Mouse (Mus musculus) ES-Bruce4 (cell line): ENCODE measurements at regions not wholly inside any gene's neighbourhood (a gene's known extent, or its start where the extent isn't known, plus 50 kb on each side); places are given as distances from the start of the nearest gene placed in this dataset.

Source experiments
- H3K27ac ChIP-seq: 2 replicates; pipeline ENCODE4 v1.5.1; 2012; ENCODE audit warnings: low read length, inconsistent platforms; ENCODE audit not compliant: insufficient read depth
- H3K27me3 ChIP-seq: 2 replicates; pipeline ENCODE4 v1.6.1; 2012; ENCODE audit warnings: mild to moderate bottlenecking, low read length, inconsistent platforms; ENCODE audit not compliant: control insufficient read depth, poor library complexity, insufficient read depth, severe bottlenecking
- H3K36me3 ChIP-seq: 2 replicates; pipeline ENCODE4 v1.6.1; 2012; ENCODE audit warnings: inconsistent platforms, mild to moderate bottlenecking, low read length, moderate library complexity; ENCODE audit not compliant: control insufficient read depth, poor library complexity, insufficient read depth, severe bottlenecking
- H3K4me1 ChIP-seq: one replicate; pipeline ENCODE4 v1.8.1; 2011; ENCODE audit warnings: low read length; ENCODE audit not compliant: control insufficient read depth, insufficient read depth
- H3K4me3 ChIP-seq: 2 replicates; pipeline ENCODE4 v1.5.1; 2011; ENCODE audit warnings: low read depth, mild to moderate bottlenecking, low read length
- H3K9ac ChIP-seq: 2 replicates; pipeline ENCODE4 v1.6.1; 2012; ENCODE audit warnings: low read depth, mild to moderate bottlenecking, inconsistent platforms; ENCODE audit not compliant: poor library complexity, severe bottlenecking
- H3K9me3 ChIP-seq: replicated peaks from 2 replicates; pipeline ENCODE4 v1.6.1; 2012; ENCODE audit warnings: mild to moderate bottlenecking, low read length, inconsistent platforms; ENCODE audit not compliant: control insufficient read depth, poor library complexity, insufficient read depth, severe bottlenecking
- CTCF ChIP-seq: IDR thresholded peaks from one replicate; pipeline ENCODE4 v1.8.1; 2011; ENCODE audit warnings: low read depth, low read length
- EP300 ChIP-seq: IDR thresholded peaks from 2 replicates; pipeline ENCODE4 v1.6.1; 2011; ENCODE audit warnings: low read depth, low read length; ENCODE audit not compliant: insufficient read depth
- POLR2A ChIP-seq: IDR thresholded peaks from one replicate; pipeline ENCODE4 v1.8.1; 2011; ENCODE audit warnings: low read length; ENCODE audit not compliant: insufficient read depth

DNA sequence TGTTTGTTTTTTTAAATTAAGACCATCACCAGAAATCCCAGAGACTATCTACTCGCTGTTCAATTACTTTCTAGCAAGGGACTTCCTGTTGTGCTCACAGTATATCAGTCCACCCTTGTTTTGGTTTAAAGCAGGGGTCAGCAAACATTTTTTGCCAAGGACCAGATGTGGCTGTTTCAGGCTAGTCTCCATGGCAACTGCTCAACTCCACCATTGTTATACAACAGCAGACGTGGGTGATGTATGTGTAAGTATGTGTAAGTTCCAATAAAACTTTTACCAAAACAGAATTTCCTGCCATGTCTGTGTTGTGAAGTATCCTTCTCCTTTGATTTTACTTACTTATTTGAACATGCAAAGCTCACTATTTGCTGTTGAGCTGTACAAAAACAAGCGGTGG is 259.9 kb downstream of the Dhx15 start:
- no peaks in the 10 kb centered on the region for H3K27me3 ChIP-seq
- TF ChIP-seq CTCF (no peak), POLR2A (no peak), EP300 (no peak)
- H3K4me1 ChIP-seq = no peaks in the 10 kb centered on the region
- H3K36me3 ChIP-seq = no peaks in the 10 kb centered on the region
- no peak overlapping the region for H3K4me3 ChIP-seq
- H3K27ac ChIP-seq = no peak overlapping the region
- no peak overlapping the region for H3K9ac ChIP-seq
- H3K9me3 ChIP-seq = no peaks in the 10 kb centered on the region; the same call in 1 of the 2 replicates

DNA sequence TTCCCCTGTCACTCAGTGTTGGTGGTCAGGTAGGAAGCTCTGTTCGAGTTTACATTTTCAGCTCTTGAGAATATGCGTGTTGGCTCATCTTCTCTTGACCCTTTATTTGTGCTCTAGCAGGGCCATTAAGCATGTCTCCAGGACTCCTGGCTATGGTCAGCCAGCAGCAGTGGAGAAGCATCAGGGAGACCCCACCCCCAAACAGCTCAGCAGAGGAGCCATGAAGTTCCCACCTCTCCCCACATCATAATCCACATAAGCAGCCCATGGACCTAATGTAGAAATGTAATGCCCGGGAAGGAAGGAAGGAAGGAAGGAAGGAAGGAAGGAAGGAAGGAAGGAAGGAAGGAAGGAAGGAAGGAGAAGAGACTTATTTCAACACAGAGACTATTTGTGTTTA is 261.5 kb downstream of the Dhx15 start:
- TF ChIP-seq EP300 (no peak), CTCF (no peak)
- Histone ChIP-seq H3K27ac (no peak overlapping the region), H3K27me3 (no peaks in the 10 kb centered on the region), H3K9ac (no peak overlapping the region), H3K9me3 (no peaks in the 10 kb centered on the region; the same call in 1 of the 2 replicates), H3K4me1 (no peaks in the 10 kb centered on the region), H3K4me3 (no peak overlapping the region), H3K36me3 (no peaks in the 10 kb centered on the region)

DNA sequence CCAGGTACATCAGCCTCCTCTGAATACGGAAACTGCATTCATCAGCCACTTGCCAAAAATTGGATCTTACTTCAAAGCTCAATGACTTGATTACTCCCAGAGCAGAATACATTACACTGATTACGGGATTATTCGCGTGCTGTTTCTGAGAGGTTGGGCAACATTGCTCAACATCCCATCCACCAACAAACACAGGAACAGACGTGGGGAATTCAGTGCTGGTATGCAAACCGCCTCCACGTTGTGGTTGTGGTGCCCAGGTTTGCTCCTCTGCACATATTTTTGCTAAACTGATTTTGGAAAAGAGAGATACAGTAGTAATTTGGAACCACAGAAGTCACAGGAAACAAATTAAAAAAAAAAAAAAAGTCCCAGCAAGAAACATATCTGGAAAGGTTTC is 266.9 kb downstream of the Dhx15 start:
- H3K9me3 ChIP-seq = no peaks in the 10 kb centered on the region
- no peak overlapping the region for H3K27ac ChIP-seq
- no peaks in the 10 kb centered on the region for H3K36me3 ChIP-seq
- H3K27me3 ChIP-seq = no peaks in the 10 kb centered on the region
- TF ChIP-seq EP300 (no peak), POLR2A (no peak), CTCF (no peak)
- H3K9ac ChIP-seq = no peak overlapping the region
- H3K4me3 ChIP-seq = no peak overlapping the region
- H3K4me1 ChIP-seq = no peaks in the 10 kb centered on the region

DNA sequence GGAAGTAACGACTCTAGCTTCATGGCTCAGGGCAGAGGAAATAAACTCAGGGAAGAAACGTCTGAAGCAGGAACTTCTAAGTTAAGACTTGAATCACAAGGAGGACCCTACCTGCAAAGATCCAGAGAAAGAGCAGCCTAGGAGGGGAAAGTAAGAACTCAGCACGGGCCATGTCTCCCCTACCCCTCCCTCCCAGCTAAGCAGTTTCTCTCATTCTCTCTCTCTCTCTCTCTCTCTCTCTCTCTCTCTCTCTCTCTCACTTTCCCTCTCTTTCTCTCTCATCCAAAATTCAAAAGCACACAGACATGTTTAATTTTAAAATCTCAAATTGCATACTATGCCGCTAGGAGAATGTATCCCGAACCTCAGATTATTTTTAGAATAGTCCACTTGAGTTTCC is 267.3 kb downstream of the Dhx15 start:
- no peak overlapping the region for H3K4me3 ChIP-seq
- TF ChIP-seq CTCF = no peak
- TF ChIP-seq POLR2A = no peak
- TF ChIP-seq EP300 = no peak
- no peaks in the 10 kb centered on the region for H3K4me1 ChIP-seq
- H3K9me3 ChIP-seq = no peaks in the 10 kb centered on the region
- no peaks in the 10 kb centered on the region for H3K27me3 ChIP-seq
- no peak overlapping the region for H3K9ac ChIP-seq
- H3K27ac ChIP-seq = no peak overlapping the region
- no peaks in the 10 kb centered on the region for H3K36me3 ChIP-seq

DNA sequence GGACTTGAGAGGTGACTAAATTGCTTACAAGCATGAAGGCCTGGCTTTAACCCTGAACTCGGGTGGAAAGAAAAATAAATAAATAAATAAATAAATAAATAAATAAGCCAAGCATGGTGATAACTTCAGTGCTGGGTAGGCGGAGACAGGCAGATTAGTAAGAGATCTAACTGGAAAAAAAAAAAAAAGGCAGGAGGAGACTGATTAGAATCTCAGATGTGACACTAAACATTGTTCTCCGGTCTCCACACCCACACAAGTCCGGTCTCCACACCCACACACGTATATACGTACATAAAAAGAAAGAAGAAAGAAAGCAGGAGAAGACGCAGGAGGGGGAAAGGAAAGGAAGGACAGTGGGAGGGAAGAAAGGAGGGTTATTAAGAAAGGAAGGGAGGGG is 267.8 kb downstream of the Dhx15 start:
- H3K9me3 ChIP-seq = no peaks in the 10 kb centered on the region
- TF ChIP-seq CTCF (no peak), EP300 (no peak), POLR2A (no peak)
- H3K36me3 ChIP-seq = no peaks in the 10 kb centered on the region
- H3K9ac ChIP-seq = no peak overlapping the region
- no peaks in the 10 kb centered on the region for H3K27me3 ChIP-seq
- no peak overlapping the region for H3K27ac ChIP-seq
- H3K4me3 ChIP-seq = no peak overlapping the region
- no peaks in the 10 kb centered on the region for H3K4me1 ChIP-seq

DNA sequence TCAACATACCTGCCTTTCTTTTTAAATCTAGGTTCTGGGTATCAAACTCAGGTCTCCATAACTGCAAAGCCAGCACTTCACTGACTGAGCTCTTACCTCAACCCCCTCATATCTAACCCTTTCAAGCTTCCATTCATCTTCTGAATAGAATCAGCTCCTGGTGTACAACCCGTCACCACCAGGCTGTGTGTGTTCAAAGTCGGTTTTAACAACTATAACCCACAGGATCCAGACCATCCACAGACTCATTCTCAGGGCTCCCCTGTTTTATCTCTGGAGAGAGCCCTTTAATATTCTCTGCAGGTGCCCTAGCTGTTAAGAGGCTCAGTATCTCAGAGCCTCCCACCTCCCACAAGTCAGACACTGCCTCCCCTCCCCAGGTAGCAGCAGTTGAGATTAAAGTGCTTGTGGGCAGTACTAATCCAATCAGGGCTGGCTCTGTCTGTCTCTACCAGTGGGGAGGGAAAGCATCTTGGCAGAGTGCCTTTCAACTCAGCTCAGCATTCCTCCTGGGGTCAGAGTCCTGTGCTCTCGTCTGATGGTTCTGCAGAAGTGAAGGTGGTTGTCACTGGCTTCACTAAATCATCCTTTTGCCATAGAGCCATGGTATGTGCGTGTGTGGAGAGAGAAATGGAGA is 272.4 kb downstream of the Dhx15 start:
- no peaks in the 10 kb centered on the region for H3K36me3 ChIP-seq
- H3K4me3 ChIP-seq = no peak overlapping the region
- no peaks in the 10 kb centered on the region for H3K9me3 ChIP-seq
- no peaks in the 10 kb centered on the region for H3K27me3 ChIP-seq
- H3K9ac ChIP-seq = no peak overlapping the region
- TF ChIP-seq EP300 (no peak), POLR2A (no peak), CTCF (no peak)
- no peaks in the 10 kb centered on the region for H3K4me1 ChIP-seq
- no peak overlapping the region for H3K27ac ChIP-seq
